15 mouse cellular contexts compared by ENCODE assay signal in the genomic region with DNA sequence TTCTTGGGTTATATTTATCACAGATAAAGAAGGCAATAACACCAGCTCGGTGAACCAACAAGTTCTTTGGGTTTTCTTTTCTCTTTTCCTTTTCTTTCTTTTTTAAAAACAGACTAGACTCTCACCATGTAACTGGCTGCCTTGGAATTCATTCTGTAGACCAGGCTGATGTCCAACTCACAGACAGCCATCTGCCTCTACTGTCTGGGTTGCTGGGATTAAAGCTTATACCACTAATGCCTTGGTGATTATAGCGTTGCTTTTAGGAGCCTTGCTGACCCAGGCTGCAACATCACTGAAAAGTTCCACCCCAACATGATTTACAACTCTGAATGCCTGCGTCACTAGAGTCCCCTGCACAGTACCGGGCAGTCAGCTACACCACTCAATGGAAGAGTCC.
"Had no signal": no experiment of that assay in that cellular context is flagged by ENCODE, and none has a peak within 500 bp of the region (broad histone marks: within the 10 kb centered on the region; RNA-seq: fewer than 3 reads in every experiment).

No protein-coding gene starts in this region.

- H3K4me3 ChIP-seq: megakaryocyte, embryonic 14.5 days; midbrain, embryonic 13.5 days; midbrain, embryonic 15.5 days; neural tube, embryonic 12.5 days had no signal

- H3K27ac ChIP-seq: macrophage; midbrain, embryonic 13.5 days; midbrain, embryonic 15.5 days; neural tube, embryonic 12.5 days had no signal

- DNase-seq: lung, adult 18-20 months; lung, embryonic 14.5 days; lung, postnatal 10 days; right cerebral cortex, adult 18-20 months; right cerebral cortex, postnatal 25 days; right cerebral cortex, postnatal 4 days; spleen, adult 18-20 months; thymus, adult 2 months; thymus, postnatal 25 days; thymus, postnatal 4 days had no signal

- ATAC-seq: midbrain, embryonic 13.5 days; midbrain, embryonic 15.5 days had no signal
